Mouse (Mus musculus) testis, adult 2 months (tissue): ENCODE measurements around the gene Ccdc63.
A peak's percentile ranks its signal among the peaks of the same experiment; 100 is the strongest.

Source experiments
- CTCF ChIP-seq: fragments of 200-500 bp; IDR thresholded peaks from 2 replicates; pipeline ENCODE4 v1.5.1; 2012; ENCODE audit warnings: low read depth, mild to moderate bottlenecking, inconsistent platforms, low read length, moderate library complexity; ENCODE audit not compliant: control insufficient read depth, insufficient read depth, insufficient replicate concordance
- POLR2A ChIP-seq: fragments of 200-500 bp; IDR thresholded peaks from 2 replicates; pipeline ENCODE4 v1.6.1; 2012; ENCODE audit warnings: low read depth, mild to moderate bottlenecking, inconsistent platforms, low read length, moderate library complexity; ENCODE audit not compliant: control insufficient read depth

- TF ChIP-seq CTCF (peak; percentile 81; the same call in 1 of the 2 replicates), POLR2A (no peak)
Observed at GRCm38 (mm10) chr5:122131076-122132051, 9.3 kb downstream of the Ccdc63 start.
